Mouse (Mus musculus): ENCODE results near the gene Pwwp2a.

The Pwwp2a gene

GRCm38 (mm10) chr11:43723411-43723810 is 41.6 kb downstream of the Pwwp2a start:
- DNase-seq (ENCODE audit: inconsistent ontology term), result no peak

GRCm38 (mm10) chr11:43727796-43728195 is 46.0 kb downstream of the Pwwp2a start:
- DNase-seq (ENCODE audit: inconsistent ontology term), result no peak

GRCm38 (mm10) chr11:43728737-43729301 is 47.0 kb downstream of the Pwwp2a start:
- peak; percentile 70 for DNase-seq (ENCODE audit: inconsistent ontology term)

GRCm38 (mm10) chr11:43747233-43748226 is 65.7 kb downstream of the Pwwp2a start, which contains the start of gene Ttc1:
Gene Ttc1 (minus strand): TSS chr11:43748008.
- peak; percentile 95 for DNase-seq (ENCODE audit: inconsistent ontology term)

DNA sequence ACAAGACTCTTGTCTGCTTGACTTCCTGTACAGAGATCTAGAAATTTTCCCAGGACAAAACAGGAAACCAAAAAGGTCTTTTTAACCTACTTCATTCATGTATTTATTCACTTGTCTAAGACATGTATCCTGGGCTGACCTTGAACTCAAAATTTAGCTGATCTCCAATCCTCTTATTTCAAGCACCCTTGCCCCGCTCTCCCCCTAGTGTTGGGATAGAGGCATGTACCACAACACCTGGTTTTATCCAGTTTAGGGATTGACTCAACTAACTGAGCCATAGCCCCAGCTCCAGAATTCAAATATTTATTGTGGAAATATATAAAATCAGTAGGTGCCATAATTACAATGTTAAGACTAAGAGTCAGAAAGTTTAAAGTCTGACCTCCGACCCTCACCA is 69.7 kb downstream of the Pwwp2a start:
- DNase-seq (ENCODE audit: inconsistent ontology term), result no peak

DNA sequence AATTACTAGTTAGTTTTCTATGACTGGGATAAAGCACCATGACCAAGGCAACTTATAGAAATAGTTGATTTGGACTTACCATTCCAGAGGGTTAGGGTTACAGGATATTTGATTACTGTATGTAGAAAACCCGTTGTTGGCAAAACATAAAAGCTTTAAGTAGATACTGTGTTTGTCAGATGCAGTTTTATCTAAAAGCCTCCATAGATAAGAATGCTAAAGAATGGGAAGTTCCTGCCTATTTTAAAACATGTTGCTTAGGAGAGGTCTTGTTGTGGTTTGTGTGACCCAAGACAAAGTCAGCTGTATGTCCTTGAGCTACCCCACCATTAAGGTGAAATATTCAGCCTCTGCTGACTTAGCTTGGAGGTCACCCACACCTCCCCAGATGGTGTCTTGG is 72.8 kb downstream of the Pwwp2a start:
- DNase-seq (ENCODE audit: inconsistent ontology term), result no peak

- DNase-seq (ENCODE audit: inconsistent ontology term), result no peak
These were observed 73.6 kb downstream of the Pwwp2a start for GRCm38 (mm10) chr11:43755411-43755810.

DNA sequence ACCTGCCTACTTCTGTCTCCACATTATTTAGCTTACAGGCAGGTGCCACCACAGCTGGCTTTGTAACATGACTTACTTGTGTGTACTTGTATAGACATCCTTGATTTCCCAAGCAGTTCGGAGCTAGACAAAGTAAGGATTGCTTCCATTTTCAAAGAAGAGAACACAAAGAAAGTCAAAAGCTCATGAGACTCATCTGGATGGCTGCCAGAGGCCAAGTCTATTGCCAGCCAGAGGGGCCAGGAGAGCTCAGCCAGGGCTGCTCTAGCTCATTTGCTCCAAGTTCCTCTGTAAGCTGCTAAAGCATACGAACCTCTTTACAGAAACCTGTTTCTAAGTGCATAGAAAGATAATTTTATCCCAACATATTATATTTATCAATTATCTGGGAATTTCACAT is 76.6 kb downstream of the Pwwp2a start:
- DNase-seq (ENCODE audit: inconsistent ontology term), result no peak

GRCm38 (mm10) chr11:43766922-43767648 is 85.3 kb downstream of the Pwwp2a start:
- peak; percentile 90 for DNase-seq (ENCODE audit: inconsistent ontology term)

DNA sequence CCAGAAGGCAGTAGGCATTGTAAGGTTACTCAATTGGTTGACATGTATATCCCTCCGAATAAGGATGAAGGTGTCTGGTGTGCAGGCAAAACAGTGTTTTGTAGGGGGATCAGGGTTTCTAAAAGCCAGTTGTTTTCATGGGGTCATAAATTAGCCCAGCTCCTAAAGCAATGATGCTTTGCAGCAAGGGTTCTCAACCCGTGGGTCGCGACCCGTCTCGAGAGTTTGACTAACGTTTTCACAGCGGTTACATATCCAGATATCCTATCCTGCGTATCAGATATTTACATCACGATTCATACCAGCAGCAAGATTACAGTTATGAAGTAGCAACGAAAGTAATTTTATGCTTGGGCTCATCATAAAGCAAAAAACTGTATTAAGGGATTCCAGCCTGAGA is 86.0 kb downstream of the Pwwp2a start:
- DNase-seq (ENCODE audit: inconsistent ontology term), result no peak

- no peak for DNase-seq (ENCODE audit: inconsistent ontology term)
These were observed 88.3 kb downstream of the Pwwp2a start for GRCm38 (mm10) chr11:43770110-43770509.
